Mouse (Mus musculus) kidney, adult 2 months (tissue): ENCODE measurements around the gene Nptxr.

Experiments
- CTCF ChIP-seq: fragments of 200-500 bp; conservative IDR thresholded peaks from 2 replicates; pipeline ENCODE4 v1.5.1; 2011; ENCODE audit warnings: low read depth, mild to moderate bottlenecking, control low read depth, low read length, moderate library complexity, mixed read lengths; ENCODE audit not compliant: insufficient read depth, insufficient read length
- POLR2A ChIP-seq: fragments of 200-500 bp; IDR thresholded peaks from one replicate; pipeline ENCODE4 v1.6.1; 2011; ENCODE audit warnings: low read depth, low read length, control low read depth

GRCm38 (mm10) chr15:79797096-79797495, 7.5 kb downstream of the Nptxr start:
- TF ChIP-seq CTCF (no peak), POLR2A (no peak)
